Mouse (Mus musculus): ENCODE measurements around the gene Gabra5. TPM values are rescaled to one million over a fixed set of nuclear protein-coding genes. Genes with fewer than 3 reads are reported as not detected.

Gabra5 gene
- polyA plus RNA-seq, 1 experiment from 2014 or later = 1.6 TPM

DNA sequence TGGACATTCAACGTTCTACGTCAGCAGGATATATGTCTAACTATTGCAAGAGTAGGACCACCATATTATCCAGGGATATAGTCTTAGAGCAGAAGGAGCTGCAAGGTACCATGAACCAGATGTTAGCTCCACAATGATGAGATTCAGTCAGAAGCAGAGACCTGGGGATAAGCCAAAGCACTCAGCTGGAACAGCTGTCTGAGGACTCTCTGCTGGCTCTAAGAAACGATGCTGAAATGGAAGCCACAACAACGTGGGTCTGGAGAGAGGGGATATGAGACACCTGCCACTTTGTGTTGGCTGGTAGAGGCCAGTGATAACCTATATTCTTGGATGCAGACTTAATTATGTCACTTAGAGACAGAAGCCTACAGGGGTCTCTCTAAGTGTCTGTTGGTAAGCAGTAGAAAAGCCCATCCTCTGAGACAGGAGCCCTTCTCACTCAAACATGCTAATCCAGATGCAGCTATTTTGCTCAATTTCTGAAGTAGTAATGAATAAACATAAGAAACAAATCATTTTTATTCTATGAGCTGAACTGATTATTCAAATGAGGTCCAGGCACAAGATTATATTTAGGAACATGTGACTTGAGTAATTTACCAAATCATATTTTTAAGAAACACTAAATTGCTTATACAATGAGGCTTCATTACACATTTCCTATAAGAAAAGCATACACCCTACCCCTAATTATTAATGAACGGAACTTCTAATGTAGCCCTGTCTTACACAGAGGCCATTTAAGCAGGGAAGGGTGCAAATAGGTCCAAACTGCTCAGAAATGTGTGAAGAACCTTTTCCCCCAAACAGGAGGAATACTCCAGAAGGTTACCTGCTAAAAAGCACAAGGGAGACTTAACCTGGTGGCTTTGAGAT lies 144.5 kb downstream of the Gabra5 start:
- Histone ChIP-seq H3K36me3 (replicated peaks) (no peaks in the 10 kb centered on the region), H3K4me2 (no peak overlapping the region), H3K27ac (no peak overlapping the region), H3K9ac (no peak overlapping the region), H3K27me3 (no peaks in the 10 kb centered on the region), H3K4me3 (replicated peaks) (no peak overlapping the region), H3K9me3 (no peaks in the 10 kb centered on the region), H3K4me1 (no peaks in the 10 kb centered on the region)
- WGBS = 81% methylated on average over 5 of the region's 5 CpGs
- ATAC-seq (ENCODE audit: low FRiP score) = no peak

DNA sequence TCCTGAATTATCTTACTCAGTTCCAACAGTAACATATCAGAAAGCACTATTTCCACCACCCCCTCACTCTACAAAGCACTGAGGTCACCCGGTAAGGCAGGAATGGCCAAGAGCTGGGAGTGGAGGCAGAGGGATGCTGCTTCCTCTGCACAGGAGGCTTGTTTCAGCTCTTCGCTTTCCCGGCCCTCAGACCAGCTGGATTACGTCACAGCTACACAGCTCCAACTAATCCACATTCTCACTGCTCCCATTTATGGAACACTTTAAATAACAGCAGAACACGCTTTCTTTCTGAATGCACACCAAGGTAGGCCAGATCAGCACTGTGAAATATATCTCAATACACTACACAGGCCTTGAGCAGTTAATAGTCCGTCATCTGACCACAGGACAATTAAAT lies 146.0 kb downstream of the Gabra5 start:
- ATAC-seq (ENCODE audit: low FRiP score) = no peak
- no peak overlapping the region for H3K4me3 ChIP-seq (replicated peaks)
- 88% methylated on average over 6 of the region's 6 CpGs for WGBS

DNA sequence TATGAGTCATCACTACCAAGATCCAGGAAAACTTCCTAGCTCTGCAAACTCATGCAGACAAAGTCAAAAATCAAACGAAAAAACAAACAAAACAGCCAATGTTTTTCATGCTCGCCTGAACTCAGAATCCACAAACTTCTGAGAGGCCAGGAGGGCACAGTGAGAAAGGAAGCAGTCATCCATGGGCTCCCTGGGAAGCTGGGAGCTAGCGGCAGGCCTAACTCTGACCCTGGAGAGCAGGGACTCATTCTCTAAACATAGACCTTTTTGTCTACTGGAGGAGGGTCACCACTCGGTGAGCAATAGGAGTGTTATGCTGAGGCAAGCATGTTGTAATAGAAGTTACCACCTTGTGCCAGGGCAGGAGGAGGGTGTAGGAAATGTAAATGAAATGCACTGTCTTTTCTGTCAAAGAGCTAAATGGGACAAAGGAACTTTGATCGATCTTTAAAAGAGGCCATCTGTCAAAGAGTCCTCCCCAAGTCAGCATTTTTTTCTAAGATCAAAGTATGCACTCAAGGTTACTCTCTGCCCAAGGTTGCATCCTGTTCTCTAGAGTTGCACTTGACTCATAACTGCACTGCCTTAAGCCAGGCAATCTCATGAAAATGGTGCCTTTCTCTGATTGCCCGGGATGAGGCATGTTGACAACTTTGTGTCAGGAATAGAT lies 151.9 kb downstream of the Gabra5 start:
- no peak overlapping the region for H3K4me2 ChIP-seq
- H3K4me3 ChIP-seq (replicated peaks) = no peak overlapping the region
- H3K9me3 ChIP-seq = no peaks in the 10 kb centered on the region
- no peak overlapping the region for H3K9ac ChIP-seq
- WGBS = 44% methylated on average over 6 of the region's 6 CpGs
- H3K36me3 ChIP-seq (replicated peaks) = no peaks in the 10 kb centered on the region
- H3K27me3 ChIP-seq = no peaks in the 10 kb centered on the region
- no peak for ATAC-seq (ENCODE audit: low FRiP score)
- H3K27ac ChIP-seq = no peak overlapping the region
- no peaks in the 10 kb centered on the region for H3K4me1 ChIP-seq

More for the DNA sequence above, 146.0 kb downstream of the Gabra5 start:
- no peaks in the 10 kb centered on the region for H3K4me1 ChIP-seq
- no peaks in the 10 kb centered on the region for H3K27me3 ChIP-seq
- no peak overlapping the region for H3K4me2 ChIP-seq
- H3K36me3 ChIP-seq (replicated peaks) = no peaks in the 10 kb centered on the region
- H3K27ac ChIP-seq = no peak overlapping the region
- no peaks in the 10 kb centered on the region for H3K9me3 ChIP-seq
- no peak overlapping the region for H3K9ac ChIP-seq

Other genes with a start within 250 kb of the Gabra5 start
- 0.47 and 0.98 TPM in 2 replicates for gene Gabrg3, start 122.9 kb downstream of the Gabra5 start, polyA plus RNA-seq (2016; fragmentation: Nextera tagmentation; extraction: Ambion mirVana)
- 11.9 and 17.9 TPM in 2 replicates for gene Gabrb3, start 90.4 kb downstream of the Gabra5 start, polyA plus RNA-seq (2016; fragmentation: Nextera tagmentation; extraction: Ambion mirVana)